ENCODE assay signal across 25 mouse cellular contexts in the genomic region with DNA sequence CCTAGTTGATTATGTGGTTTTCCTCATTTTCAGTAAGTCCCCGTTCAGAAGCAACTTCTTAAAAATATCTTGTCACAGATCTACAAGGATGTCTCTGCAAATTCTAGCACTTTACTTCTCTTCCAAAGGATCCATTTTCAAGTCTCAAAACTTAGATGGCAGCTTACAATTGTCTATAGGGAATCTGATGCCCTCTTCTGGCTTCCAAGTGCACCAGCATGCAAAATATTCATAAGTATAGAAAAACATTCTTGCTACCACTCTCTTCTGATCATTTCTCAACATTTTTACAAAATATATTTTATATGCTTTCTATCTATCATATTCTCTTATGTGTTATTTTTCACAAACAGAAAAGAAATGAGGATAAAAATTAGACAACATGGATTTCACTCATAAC. TPM values are rescaled to one million over a fixed set of nuclear protein-coding genes. Genes with fewer than 3 reads are reported as not detected.
A peak's percentile ranks its signal among the peaks of the same experiment; 100 is the strongest.
DNase-seq lines count a peak whose midpoint lies in the region; ATAC-seq and TF ChIP-seq lines count a peak whose summit lies in the region.
"Had no signal": no experiment of that assay in that cellular context is flagged by ENCODE, and none has a peak within 500 bp of the region (broad histone marks: within the 10 kb centered on the region; RNA-seq: fewer than 3 reads in every experiment).

No protein-coding gene starts in this region.

- no peak for DNase-seq in heart, adult 2 months
- DNase-seq in heart, postnatal 14 days: no peak
- no peak for DNase-seq in layer of hippocampus, adult 2 months (ENCODE audit: low spot score in 2 of 2)
- DNase-seq in layer of hippocampus, adult 11-12 months (ENCODE audit: low spot score): no peak
- DNase-seq in brain, adult 2 months (ENCODE audit: low read depth, low spot score): peak; percentile 16
- no peak for DNase-seq in stomach, postnatal 0 days (ENCODE audit: low spot score)
- DNase-seq: adrenal gland, adult 8-10 months; B cell, adult 2 months; cerebellum, adult 11 months; cerebellum, adult 9-10 months; cerebellum, postnatal 36 days; gastrocnemius, postnatal 25 days; heart, adult 18-20 months; kidney, adult 11 months; kidney, postnatal 36 days; layer of hippocampus, postnatal 36 days; liver; lung, embryonic 14.5 days; lung, postnatal 14 days; right cerebral cortex, postnatal 4 days; thymus, postnatal 4 days had no signal

- H3K4me3 ChIP-seq in heart, adult 2 months: no peak overlapping the region
- H3K4me3 ChIP-seq in layer of hippocampus, adult 2 months: no peak overlapping the region
- no peak overlapping the region for H3K4me3 ChIP-seq in stomach, postnatal 0 days (ENCODE audit: low read depth, low read length)
- H3K4me3 ChIP-seq: embryonic facial prominence, embryonic 13.5 days; heart, embryonic 13.5 days; liver, embryonic 15.5 days; neural tube, embryonic 13.5 days had no signal

- WGBS in heart, adult 2 months: 78% methylated on average over 1 of the region's 1 CpGs
- 97% methylated on average over 1 of the region's 1 CpGs for whole genome bisulfite sequencing in stomach, postnatal 0 days

- no peaks in the 10 kb centered on the region for H3K36me3 ChIP-seq in heart, adult 2 months (ENCODE audit: control insufficient read depth, insufficient read depth, low read length)
- H3K36me3 ChIP-seq in stomach, postnatal 0 days (ENCODE audit: control insufficient read depth, insufficient read depth, low read length): no peaks in the 10 kb centered on the region
- H3K36me3 ChIP-seq: embryonic facial prominence, embryonic 13.5 days; liver, embryonic 15.5 days; neural tube, embryonic 13.5 days had no signal

- H3K4me2 ChIP-seq in stomach, postnatal 0 days (replicated peaks; ENCODE audit: low read depth): no peak overlapping the region
- H3K4me2 ChIP-seq: embryonic facial prominence, embryonic 13.5 days; heart, embryonic 13.5 days; liver, embryonic 15.5 days; lung, embryonic 14.5 days; neural tube, embryonic 13.5 days had no signal

- no peak overlapping the region for H3K27ac ChIP-seq in heart, adult 2 months
- H3K27ac ChIP-seq in layer of hippocampus, adult 2 months: no peak overlapping the region
- no peak overlapping the region for H3K27ac ChIP-seq in stomach, postnatal 0 days (replicated peaks)
- H3K27ac ChIP-seq: embryonic facial prominence, embryonic 13.5 days; heart, embryonic 13.5 days; liver, embryonic 15.5 days; neural tube, embryonic 13.5 days had no signal

- H3K9ac ChIP-seq in heart, adult 2 months (ENCODE audit: low read depth, low read length): no peak overlapping the region
- H3K9ac ChIP-seq in stomach, postnatal 0 days (ENCODE audit: low read length): no peak overlapping the region
- H3K9ac ChIP-seq: embryonic facial prominence, embryonic 13.5 days; heart, embryonic 13.5 days; liver, embryonic 15.5 days; lung, embryonic 14.5 days; neural tube, embryonic 13.5 days had no signal

- H3K79me2 ChIP-seq in heart, adult 2 months (replicated peaks; ENCODE audit: control insufficient read depth, insufficient read depth, low read length): no peaks in the 10 kb centered on the region

- no peaks in the 10 kb centered on the region for H3K9me3 ChIP-seq in stomach, postnatal 0 days (ENCODE audit: control insufficient read depth, low read length)
- H3K9me3 ChIP-seq: embryonic facial prominence, embryonic 13.5 days; heart, embryonic 13.5 days; liver, embryonic 15.5 days; neural tube, embryonic 13.5 days had no signal

- TF ChIP-seq POLR2A in heart, adult 2 months (IDR thresholded peaks at IDR 0.05; ENCODE audit: insufficient read depth, low read depth, low read length): no peak

- peak; percentile 28 for TF ChIP-seq CTCF in heart, adult 2 months (IDR thresholded peaks at IDR 0.05)
- TF ChIP-seq CTCF in layer of hippocampus, adult 2 months (conservative IDR thresholded peaks at IDR 0.05): peak; percentile 66
- peak; percentile 42 for TF ChIP-seq CTCF in stomach, postnatal 0 days (IDR thresholded peaks at IDR 0.05; ENCODE audit: low read depth)

- no peak for ATAC-seq in stomach, postnatal 0 days (ENCODE audit: low FRiP score, low TSS enrichment)

- no peaks in the 10 kb centered on the region; the same call in 1 of the 2 replicates for H3K4me1 ChIP-seq in heart, adult 2 months (ENCODE audit: control insufficient read depth, insufficient read depth, low read length)
- H3K4me1 ChIP-seq in stomach, postnatal 0 days (replicated peaks; ENCODE audit: control insufficient read depth, insufficient read depth): no peaks in the 10 kb centered on the region
- H3K4me1 ChIP-seq: embryonic facial prominence, embryonic 13.5 days; heart, embryonic 13.5 days; liver, embryonic 15.5 days; neural tube, embryonic 13.5 days had no signal

- no peaks in the 10 kb centered on the region for H3K27me3 ChIP-seq in heart, adult 2 months (ENCODE audit: control insufficient read depth, insufficient read depth, low read length)
- no peaks in the 10 kb centered on the region for H3K27me3 ChIP-seq in stomach, postnatal 0 days (ENCODE audit: control insufficient read depth, insufficient read depth, low read length)
- H3K27me3 ChIP-seq: embryonic facial prominence, embryonic 13.5 days; heart, embryonic 13.5 days; liver, embryonic 15.5 days; neural tube, embryonic 13.5 days had no signal

- TF ChIP-seq EP300 in heart, adult 2 months (IDR thresholded peaks at IDR 0.05; ENCODE audit: insufficient read depth, low read depth, low read length): no peak
- TF ChIP-seq EP300 in stomach, postnatal 0 days (optimal IDR thresholded peaks at IDR 0.05): no peak

- intact Hi-C loops in heart, adult 2 months (cut with DNase I): no loop called here
- intact Hi-C loops in heart, postnatal 14 days (cut with DNase I): no loop called here

RNA-seq across cellular contexts. Expression of a gene that starts 14.8 kb away (rescaled TPM):
- total RNA-seq in heart, adult 2 months (2021): 10 to 100 TPM; 12.4 to 14.3 TPM
- polyA plus RNA-seq in heart, adult 2 months (2012; rRNA removed): 7.9 and 22.3 TPM in 2 replicates
- 10 to 100 TPM; 18.4 to 23.3 TPM for total RNA-seq in heart, postnatal 14 days (2021)
- total RNA-seq in layer of hippocampus, adult 2 months (2021): 10 to 100 TPM; 33.7 to 35.2 TPM
- polyA plus RNA-seq in stomach, postnatal 0 days (2015; fragmentation: Nextera tagmentation; extraction: Ambion mirVana): 10.5 and 11.7 TPM in 2 replicates
